Mouse (Mus musculus) left cerebral cortex, adult 18-20 months (tissue): ENCODE measurements at regions not wholly inside any gene's neighbourhood (a gene's known extent, or its start where the extent isn't known, plus 50 kb on each side); places are given as distances from the start of the nearest gene placed in this dataset.

Experiments
- DNase-seq, 2 experiments: peaks; one replicate each; pipeline ENCODE4 v3.0.0; 2021 to 2022; ENCODE audit warnings: low spot score in 2 of 2, mixed read lengths in 1 of 2

DNA sequence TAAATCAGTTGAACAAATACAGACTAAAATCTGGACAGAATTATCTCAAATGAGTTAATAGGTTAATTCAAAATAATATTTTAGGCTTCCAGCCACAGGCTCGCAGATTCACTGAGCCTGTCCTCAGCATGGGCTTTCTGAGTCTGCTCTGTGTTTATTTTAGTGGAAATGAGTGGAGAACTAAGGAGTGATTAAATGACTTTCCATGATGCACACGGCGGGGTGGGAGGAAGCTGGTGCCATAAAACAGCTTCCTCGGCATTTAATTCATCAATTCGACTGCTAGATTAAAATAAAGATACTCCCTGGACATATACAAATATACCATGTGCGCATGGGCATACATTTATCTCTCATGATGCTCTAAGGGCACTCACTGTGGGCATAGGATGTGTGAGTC is 104.4 kb upstream of the Arglu1 start:
- no peak for DNase-seq

- DNase-seq: no peak
Observed at GRCm38 (mm10) chr8:8779931-8780330, 89.6 kb upstream of the Arglu1 start.

GRCm38 (mm10) chr8:8774496-8775015 is 84.2 kb upstream of the Arglu1 start:
- no peak for DNase-seq

GRCm38 (mm10) chr8:8772424-8772823 is 82.1 kb upstream of the Arglu1 start:
- no peak for DNase-seq

DNA sequence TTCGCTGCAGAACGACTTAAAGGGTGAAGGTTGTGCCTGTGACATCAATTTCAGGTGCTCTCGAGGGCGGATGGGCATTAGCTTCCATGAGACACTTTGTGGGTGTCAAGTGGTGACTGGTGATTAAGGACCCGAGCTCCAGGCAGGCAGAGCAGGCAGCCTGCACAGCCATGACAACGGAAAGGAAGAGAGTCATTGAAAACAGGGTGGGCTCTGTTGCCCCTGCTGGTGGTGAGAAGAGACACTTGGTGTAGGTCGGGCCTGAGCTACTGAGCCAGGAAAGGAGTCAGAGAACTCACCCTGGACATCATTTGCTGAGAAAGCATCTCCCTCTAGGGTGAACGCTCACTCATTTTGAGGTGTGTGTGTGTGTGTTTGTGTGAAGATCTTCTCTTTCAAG is 80.1 kb upstream of the Arglu1 start:
- DNase-seq: no peak

GRCm38 (mm10) chr8:8762354-8762753 is 72.0 kb upstream of the Arglu1 start:
- no peak for DNase-seq

DNA sequence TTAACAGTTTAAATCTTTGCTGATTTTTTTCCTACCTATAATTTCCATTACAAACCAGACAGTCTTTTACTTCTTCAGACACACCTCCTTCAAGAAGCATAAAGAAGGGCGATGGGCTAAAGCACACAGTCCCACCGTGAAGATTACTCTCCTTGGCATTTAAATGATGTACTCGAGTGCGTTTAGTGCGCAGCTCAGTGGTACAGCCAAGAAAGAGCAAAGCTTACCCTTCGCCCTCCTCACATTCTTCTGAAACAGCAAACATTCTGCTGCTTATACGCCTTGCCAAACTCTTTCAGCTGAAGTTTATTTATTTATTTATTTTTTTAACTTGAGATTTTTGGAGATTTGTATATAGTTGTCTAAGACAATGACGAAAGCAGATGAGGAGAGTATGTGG is 68.0 kb upstream of the Arglu1 start:
- DNase-seq: no peak

- no peak for DNase-seq
Observed at GRCm38 (mm10) chr8:8751208-8751607, 60.9 kb upstream of the Arglu1 start.

DNA sequence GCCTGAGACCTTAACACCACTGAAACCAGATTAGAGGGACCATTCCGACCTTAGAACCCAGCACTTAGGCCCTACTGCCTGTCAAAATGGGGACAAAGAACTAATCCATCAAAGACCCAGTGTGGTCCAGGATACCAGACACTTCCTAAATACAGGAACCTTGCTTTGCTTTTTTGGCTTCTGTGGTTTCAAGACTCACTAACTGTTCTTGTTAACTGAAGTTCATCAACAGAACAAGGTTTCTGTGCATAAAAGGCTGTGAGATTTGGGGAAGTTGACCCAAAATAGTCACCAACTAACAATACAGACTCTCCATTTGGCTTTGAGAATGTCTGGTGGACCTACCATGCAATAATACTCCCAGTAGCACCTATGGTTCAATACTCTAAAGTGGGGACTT is 56.4 kb upstream of the Arglu1 start:
- no peak for DNase-seq

DNA sequence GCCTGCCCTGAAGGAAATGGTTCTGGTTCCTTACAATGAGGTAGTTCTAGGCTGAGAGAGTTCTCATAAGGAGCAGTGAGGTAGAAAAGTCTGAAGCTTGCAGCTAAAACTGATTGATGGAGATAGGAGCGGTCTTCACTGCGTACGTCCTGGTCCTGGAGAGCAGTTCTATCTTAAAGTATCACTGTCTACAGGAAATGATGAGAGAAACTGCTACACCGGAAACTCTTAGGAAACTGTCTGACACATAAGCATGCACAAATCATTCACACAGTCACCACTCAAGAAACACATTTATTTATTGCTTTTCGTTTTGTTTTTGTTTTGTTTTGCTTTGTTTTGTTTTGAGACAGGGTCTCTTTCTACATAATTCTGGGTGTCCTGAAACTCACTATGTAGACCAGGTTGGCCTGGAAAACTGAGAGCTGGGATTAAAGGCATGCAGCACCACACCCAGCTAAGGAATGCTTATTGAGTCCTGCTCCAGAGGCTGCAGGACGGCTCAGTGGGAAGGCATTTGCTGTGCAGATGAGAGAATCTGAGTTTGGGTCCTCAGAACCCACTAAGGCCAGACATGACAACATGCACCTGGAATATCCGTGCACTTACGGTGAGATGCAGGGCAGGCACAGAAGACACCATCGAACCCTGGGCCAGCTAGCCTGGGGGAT is 55.4 kb upstream of the Arglu1 start:
- no peak for DNase-seq
